Mouse (Mus musculus) cortical plate, adult 2 months (tissue): ENCODE data around the gene Uspl1. TPM values are rescaled to one million over a fixed set of nuclear protein-coding genes. Genes with fewer than 3 reads are reported as not detected.

Experiments
- H3K27ac ChIP-seq: fragments of 200-500 bp; 2 replicates; pipeline ENCODE4 v1.5.1; 2012; ENCODE audit warnings: low read length, control low read depth, inconsistent platforms; ENCODE audit not compliant: insufficient read depth
- H3K4me1 ChIP-seq: fragments of 200-500 bp; 2 replicates; pipeline ENCODE4 v1.6.1; 2011; ENCODE audit warnings: low read length; ENCODE audit not compliant: control insufficient read depth, insufficient read depth
- H3K4me3 ChIP-seq: fragments of 200-500 bp; 2 replicates; pipeline ENCODE4 v1.5.1; 2011; ENCODE audit warnings: mild to moderate bottlenecking, low read length, control low read depth; ENCODE audit not compliant: insufficient read depth
- CTCF ChIP-seq: fragments of 200-500 bp; IDR thresholded peaks from 2 replicates; pipeline ENCODE4 v1.5.1; 2011; ENCODE audit warnings: mild to moderate bottlenecking, control low read depth, low read length; ENCODE audit not compliant: insufficient read depth; ENCODE audit errors: extremely low read depth
- POLR2A ChIP-seq: fragments of 200-500 bp; IDR thresholded peaks from 2 replicates; pipeline ENCODE4 v1.6.1; 2011; ENCODE audit warnings: mild to moderate bottlenecking, low read length, control low read depth; ENCODE audit not compliant: insufficient read depth; ENCODE audit errors: extremely low read depth
- polyA plus RNA-seq: library from polyadenylated mRNA; depleted of rRNA; stranded (reverse); fragments of >200 nt; gene quantifications from 2 replicates; pipeline ENCODE4 v1.2.3, GENCODE M21; 2012

Uspl1 gene
- polyA plus RNA-seq, 1 experiment, result 25.9 TPM

GRCm38 (mm10) chr5:149219493-149219892 is 35.3 kb downstream of the Uspl1 start:
- H3K4me3 ChIP-seq, result no peak overlapping the region
- H3K27ac ChIP-seq, result no peak overlapping the region
- TF ChIP-seq POLR2A (no peak), CTCF (no peak)
- H3K4me1 ChIP-seq, result peaks cover 2% of the 10 kb centered on the region

- Histone ChIP-seq H3K4me1 (peaks cover 3% of the 10 kb centered on the region), H3K4me3 (no peak overlapping the region), H3K27ac (no peak overlapping the region)
- TF ChIP-seq CTCF (no peak), POLR2A (no peak)
These were observed 37.2 kb downstream of the Uspl1 start for GRCm38 (mm10) chr5:149221355-149221754.

DNA sequence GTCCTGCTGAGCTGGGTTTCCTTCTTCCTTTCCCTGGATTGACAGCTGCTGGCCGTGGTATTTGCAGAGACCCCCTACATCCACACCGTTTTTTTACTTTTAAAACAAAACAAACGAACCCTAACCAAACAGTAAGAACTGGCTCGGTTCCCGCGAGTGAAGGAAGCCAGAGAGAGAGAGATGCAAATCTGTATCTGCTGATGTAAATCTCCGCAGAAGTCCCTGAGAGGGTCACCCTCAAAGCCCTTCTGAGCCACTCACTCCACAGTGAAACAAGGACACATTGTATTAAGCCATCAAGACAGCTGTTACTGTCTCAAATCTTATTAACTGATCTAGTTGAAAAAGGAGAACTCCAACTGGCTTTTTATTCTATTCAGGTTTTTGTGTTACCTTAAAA is 40.5 kb downstream of the Uspl1 start:
- H3K4me3 ChIP-seq, result no peak overlapping the region
- H3K27ac ChIP-seq, result no peak overlapping the region
- H3K4me1 ChIP-seq, result peaks cover 3% of the 10 kb centered on the region
- TF ChIP-seq CTCF (no peak), POLR2A (no peak)

DNA sequence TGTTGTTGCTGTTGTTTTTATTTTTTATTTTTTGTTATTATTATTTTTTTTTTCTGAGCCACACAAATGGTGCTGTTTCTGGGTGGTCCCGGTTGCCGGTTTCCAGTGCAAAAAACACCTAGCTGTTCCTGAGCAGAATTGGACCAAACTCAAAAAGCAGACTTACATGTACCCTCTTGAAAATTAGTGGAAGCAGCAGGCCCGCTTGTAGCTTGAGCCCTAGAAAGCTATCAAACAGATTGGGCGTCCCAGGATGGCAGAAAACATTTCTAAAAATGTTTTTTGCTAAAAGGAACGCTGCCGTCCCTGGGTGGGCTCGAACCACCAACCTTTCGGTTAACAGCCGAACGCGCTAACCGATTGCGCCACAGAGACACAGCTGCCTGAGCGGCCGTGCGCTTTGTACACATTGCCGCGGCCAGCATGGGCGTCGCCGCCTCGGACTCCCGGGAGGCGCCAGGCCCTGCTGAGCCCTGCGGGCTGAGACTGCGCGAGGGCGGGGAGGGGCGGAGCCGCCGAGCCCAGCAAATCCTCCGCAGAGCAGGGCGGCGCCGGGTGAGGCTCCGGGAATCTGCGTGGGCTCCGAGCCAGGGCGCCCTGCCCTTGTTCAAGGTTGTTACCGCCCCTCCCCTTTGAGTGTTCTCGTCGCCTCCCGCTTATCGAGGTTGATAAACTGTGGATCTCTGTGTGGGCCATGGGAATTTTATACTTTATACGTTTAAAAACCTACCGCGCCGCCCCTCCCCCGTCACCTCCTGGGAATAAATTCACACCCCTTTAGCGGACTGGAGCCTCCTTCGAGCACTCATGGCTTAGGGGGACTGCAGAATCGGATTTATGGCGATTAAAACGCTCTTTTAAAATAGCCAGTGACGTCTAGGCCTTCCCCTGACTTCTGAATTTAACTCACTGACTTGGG is 44.8 kb downstream of the Uspl1 start:
- Histone ChIP-seq H3K27ac (peak overlapping the region; percentile 22; the same call in 1 of the 2 replicates), H3K4me3 (peak overlapping the region; percentile 42), H3K4me1 (peaks cover 3% of the 10 kb centered on the region)
- TF ChIP-seq POLR2A (peak; percentile 42; the same call in 1 of the 2 replicates), CTCF (no peak)

- Histone ChIP-seq H3K27ac (0 out of 2 replicates have a peak overlapping the region, but pooled peaks have one; percentile 22), H3K4me1 (no peaks in the 10 kb centered on the region), H3K4me3 (peak overlapping the region; percentile 42)
- TF ChIP-seq POLR2A (no peak), CTCF (no peak)
These were observed 45.6 kb downstream of the Uspl1 start for GRCm38 (mm10) chr5:149229619-149230339.

DNA sequence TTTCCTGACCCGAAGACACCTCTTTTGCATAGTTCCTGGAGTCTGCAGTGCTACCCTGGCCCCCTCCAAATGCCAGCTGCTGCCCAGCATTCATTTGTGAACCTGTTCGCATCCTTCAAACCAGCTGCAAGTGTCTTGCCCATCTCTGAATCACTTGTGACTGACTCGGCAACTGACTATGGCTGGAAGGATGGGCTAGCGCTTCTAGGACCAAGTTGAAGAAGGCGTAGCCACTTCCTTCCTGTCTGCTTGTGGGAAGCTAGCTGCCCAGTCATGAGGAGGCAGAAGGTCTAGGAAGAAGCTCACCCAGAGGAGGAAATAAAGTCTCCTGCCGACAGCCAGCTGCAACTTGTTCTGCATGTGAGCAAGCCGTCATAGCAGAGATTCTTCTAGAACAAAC is 50.9 kb downstream of the Uspl1 start:
- no peaks in the 10 kb centered on the region; the same call in 1 of the 2 replicates for H3K4me1 ChIP-seq
- no peak for TF ChIP-seq CTCF
- no peak for TF ChIP-seq POLR2A
- no peak overlapping the region for H3K4me3 ChIP-seq
- no peak overlapping the region for H3K27ac ChIP-seq

DNA sequence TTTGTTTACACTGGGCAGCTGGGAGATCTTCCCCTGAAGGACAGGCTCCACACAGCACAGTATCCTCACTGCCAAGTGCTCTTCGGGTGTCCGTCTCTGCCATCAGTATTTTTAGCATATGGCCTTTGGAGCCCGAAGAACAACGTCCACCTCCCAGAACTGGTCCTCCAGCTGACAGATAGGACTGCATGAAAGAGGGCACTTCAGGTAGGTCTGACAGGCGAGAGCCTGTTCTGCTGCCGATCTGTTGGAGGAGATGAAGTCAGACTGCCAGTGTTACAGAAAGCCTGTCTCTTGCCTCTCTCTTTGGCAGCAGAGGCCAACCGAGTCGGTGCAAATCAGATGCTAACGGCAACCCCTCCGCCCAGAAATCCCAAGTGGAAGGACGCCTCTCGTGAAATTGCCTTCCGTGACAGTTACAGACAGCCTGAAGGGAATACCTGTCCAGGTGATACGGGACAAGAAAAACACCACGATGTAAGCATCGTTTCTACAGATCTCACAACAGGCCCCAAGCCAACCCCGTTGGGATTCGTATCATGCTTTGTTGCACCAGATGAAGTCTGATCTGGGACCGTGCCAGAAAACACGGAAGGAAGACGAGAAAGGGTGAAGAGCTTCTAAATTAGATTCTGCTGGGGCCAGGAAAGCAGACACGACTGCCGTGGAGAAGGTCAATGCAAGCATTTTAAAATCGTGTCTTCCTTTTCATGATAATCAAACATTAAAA is 53.2 kb downstream of the Uspl1 start:
- Histone ChIP-seq H3K4me1 (no peaks in the 10 kb centered on the region; the same call in 1 of the 2 replicates), H3K27ac (no peak overlapping the region), H3K4me3 (no peak overlapping the region)
- TF ChIP-seq CTCF (no peak), POLR2A (no peak)

DNA sequence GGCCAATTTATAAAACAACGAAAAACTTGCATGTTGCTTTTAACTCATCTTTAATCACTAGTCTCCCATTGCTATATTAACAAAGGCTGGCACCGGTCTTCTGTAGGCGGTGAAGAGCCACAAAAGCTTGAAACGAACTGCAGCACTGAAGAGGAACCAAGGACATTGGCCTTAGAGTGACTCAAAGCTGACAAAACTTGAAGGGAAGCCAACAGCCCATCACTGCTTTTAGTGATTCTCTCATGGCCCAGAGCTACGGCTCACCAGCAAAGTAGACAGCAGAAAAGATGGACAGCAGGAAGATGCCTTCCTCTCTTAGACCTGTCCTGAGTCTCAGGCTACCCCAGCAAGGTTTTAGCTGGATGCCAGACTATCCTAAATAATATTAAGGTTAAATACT is 58.3 kb downstream of the Uspl1 start:
- no peak for TF ChIP-seq CTCF
- no peak for TF ChIP-seq POLR2A

GRCm38 (mm10) chr5:149243053-149243452 is 58.9 kb downstream of the Uspl1 start:
- Histone ChIP-seq H3K4me3 (no peak overlapping the region), H3K4me1 (peaks cover 1% of the 10 kb centered on the region; the same call in 1 of the 2 replicates), H3K27ac (no peak overlapping the region)
- no peak for TF ChIP-seq POLR2A
- TF ChIP-seq CTCF, result no peak

More for the DNA sequence above, 58.3 kb downstream of the Uspl1 start:
- Histone ChIP-seq H3K4me1 (peaks cover 1% of the 10 kb centered on the region; the same call in 1 of the 2 replicates), H3K4me3 (no peak overlapping the region), H3K27ac (no peak overlapping the region)
